Mouse (Mus musculus) granulocyte monocyte progenitor cell, adult 5-6 weeks (primary cell): Measurements from ENCODE around the gene Zfp36. TPM values are rescaled to one million over a fixed set of nuclear protein-coding genes. Genes with fewer than 3 reads are reported as not detected.

ENCODE experiments used
- ATAC-seq: replicated peaks from 2 replicates; pipeline ENCODE4 v1.8.0; 2016; ENCODE audit warnings: mild to moderate bottlenecking, moderate TSS enrichment, inconsistent platforms; ENCODE audit not compliant: poor library complexity, severe bottlenecking
- total RNA-seq, 2 experiments: library from RNA; stranded (forward) in 1 of 2; stranded (reverse) in 1 of 2; fragments of 200-712, 200-1000 nt in 1 of 2; fragments of >200 nt in 1 of 2; fragmentation: Nextera tagmentation in 1 of 2; gene quantifications; 2 replicates each; pipeline ENCODE4 v1.2.3; 2014 to 2017

The Zfp36 gene
- total RNA-seq, 2 experiments from 2014 or later, result 37.1 to 41.3 TPM

DNA sequence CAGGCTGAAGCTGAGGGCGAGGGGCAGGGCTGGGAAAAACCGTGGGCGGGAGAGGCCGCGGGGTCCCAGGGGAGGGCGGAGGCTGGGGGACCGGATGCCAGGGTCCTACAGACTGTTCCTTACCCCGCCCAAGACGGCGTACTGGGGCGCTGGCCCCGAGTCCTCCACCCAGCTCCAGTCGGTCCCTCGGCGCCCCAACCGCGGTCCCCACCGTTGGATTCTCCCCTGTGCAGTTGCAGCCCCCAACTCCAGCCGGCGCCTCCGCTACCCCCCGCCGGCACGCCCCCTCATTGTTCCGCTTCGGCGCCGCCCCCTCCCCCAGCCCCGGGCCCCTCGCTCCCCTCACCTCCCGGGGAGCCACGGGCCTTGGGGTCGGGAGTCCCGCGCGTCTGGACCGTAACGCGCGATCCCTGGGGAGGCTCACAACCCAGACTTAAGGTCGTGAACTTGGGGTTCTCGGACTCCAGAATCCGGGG lies 8.5 kb downstream of the Zfp36 start:
- no peak for ATAC-seq

DNA sequence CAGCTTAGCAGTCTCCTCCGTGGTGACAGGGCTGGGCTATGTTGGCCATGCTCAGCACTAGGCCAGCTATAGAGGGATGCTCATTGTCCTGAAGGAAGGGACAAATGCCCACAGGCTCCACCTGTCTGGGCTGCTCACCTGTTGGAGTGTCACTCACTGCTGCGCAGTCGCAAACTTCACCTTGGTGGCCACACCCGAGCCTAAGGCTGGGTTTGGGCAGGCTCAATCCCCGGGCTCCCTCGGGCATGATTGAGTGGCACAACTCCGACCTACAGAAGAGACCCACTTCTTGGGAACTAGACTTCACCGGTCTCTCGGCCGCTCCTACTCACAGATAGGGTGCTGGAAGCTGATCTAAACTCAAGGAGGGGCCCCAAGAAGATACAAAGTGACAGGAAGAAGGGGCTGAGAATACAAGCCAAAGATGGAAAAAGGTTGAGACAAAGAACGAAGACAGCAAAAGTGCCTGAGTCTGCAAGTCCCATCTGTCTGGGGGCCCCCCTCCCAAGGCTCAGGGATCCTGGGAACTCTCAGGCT lies 9.0 kb downstream of the Zfp36 start:
- no peak for ATAC-seq

DNA sequence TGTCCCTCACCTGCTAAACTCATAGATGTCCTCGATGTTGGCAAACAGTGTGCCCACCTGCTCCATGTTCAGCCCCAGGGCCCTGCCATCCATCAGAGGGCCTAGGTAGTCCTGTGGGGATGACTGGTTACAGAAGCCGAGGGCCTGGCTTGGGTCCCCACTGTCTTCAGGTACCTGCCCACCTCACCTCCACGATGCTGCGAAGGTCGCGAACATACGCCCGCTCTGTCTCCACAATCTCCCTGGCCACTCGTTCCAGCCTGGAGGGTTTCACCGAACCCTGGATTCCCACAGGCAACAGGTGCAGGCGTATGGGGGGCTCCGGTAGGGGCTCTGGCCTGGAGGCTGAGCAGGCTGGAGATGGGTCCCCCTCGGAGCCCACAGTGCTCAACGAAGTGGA lies 10.0 kb downstream of the Zfp36 start:
- ATAC-seq, result no peak

DNA sequence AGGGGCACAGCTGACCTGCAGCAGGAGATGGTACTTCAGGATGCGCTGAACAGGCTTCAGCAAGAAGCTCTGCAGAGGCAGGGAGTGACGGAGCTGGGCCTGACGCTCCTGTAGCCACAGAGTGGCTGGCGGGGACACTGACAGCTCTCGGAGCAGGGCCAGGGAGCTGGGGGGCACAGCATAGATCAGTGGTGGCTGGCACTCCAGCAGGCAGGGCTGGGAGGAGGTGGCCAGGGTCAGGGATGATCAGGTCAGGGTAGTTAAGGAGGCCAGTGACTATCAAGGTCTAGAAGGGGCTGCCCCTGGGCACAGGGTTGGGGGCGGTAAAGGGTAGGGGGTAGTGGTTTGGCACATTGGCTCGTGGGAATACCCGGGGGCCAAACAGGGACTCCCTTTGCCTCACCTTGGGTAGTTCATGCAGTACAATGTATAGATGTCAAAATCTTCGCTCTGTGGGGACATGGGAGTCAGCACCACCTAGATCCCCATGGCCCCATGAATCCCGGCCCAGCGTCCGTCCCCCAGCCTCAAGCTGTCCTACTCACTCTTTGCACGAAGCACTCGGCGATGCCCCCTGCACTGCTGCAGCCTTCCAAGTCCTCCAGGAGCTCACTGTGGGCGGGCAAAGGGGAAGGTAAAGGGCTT lies 11.7 kb downstream of the Zfp36 start:
- ATAC-seq, result no peak

DNA sequence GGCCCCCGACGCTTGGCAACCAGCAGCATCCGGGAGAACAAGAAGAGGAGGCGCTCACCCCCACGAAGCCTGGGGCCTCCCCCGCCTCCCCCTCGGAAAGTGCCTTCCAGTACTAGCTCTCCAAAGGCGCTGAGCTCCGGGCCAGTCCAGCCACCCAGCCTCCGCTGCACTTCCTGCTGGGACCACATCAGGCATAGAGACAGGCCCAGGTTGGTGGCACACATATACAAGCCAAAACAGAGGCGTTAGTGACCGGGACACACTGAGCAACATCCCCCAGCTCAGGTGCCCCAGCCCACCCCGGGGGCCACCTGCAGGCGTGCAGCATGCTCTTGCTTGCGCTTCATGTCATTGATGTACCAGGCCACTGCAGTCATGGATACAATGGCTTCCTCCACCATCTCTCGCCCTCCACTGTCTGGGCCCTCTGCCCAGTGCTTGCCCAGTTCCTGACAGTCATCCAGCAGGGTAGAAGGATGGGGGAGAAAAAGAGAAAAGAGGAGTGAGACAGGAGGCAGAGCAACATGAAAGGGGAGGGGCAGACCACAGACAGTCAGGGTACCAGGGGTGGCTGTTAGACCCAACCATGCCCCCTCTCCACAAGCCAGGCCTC lies 12.3 kb downstream of the Zfp36 start:
- no peak for ATAC-seq

DNA sequence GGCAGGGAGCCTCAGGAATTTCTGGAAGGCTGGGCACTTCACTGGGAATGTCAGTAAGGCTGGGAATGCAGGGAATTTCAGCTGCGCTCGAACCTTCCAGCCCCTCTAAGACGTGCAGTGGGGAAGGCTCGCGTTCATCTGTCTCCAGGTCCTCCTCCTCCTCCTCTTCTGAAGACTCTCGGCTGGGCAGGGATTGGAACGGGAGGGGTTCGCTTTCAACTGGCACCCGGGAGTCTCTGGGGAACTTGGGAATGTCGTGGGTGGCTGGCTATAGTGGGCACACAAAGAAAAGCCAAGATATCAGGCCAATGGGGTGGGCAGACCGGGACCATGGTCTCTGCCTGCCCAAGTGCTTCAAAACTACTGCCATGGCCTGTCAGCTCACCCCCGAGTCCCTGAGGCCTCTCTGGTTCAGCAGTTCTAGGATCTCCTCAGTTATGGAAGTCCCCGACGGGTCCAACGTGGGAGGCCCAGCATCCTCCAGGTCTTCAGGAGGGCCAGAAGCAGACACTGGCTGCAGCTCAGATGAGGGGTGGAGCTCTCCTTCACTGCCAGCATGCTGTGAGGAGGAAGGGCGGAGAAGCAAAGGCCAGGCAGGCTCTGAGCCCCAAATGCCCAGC lies 17.5 kb downstream of the Zfp36 start:
- ATAC-seq, result no peak

DNA sequence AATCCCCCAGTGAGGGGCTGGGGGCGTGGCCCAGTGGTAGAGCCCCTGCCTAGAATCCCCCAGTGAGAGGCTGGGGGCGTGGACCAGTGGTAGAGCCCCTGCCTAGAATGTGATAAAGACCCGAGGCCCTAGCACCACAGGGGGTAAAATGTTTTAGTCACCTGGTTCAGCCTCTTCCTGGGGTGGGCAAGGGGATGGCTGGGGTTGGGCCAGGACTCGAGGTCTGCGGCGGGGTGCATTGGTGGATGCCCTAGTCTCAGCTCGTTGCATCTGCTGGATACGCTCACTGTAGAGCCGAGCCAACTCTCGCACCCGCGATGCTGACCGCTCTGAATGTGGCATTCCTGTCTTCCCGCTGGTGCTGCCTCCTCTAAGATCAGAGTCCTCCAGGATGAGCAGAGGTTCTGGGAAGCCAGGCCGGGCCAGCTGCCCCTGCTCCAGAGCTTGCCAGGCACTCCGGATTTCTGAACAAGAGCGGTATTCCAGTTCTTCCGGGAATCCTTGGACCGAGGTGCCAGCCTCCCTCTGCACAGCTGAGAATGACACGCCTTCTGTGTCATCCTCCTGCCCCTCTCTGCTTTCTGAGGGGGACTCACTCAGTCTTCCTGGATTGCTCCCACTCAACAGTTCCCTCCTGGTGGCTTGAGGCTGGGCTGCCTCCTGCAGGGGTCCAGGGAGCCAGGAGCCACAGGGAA lies 18.3 kb downstream of the Zfp36 start:
- no peak for ATAC-seq

DNA sequence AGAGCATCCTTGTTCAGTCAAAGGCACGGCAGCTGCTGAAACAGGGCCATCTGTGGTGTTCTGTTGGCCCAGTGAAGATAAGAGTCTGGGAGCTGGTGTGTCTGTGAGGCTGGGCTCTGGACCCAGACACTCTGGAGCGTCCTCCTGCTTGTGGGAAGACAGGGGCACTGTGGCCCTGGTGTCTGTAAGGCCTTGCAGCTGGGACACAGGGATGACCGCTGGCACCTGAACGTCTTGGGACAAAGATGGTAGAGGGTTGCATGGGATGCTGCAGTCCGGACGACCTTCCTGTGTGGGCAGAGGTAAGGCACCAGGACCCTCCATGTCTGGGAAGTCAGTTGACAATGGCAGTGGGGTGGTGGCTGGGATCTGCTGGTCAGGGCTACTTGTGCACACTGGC lies 19.8 kb downstream of the Zfp36 start:
- no peak for ATAC-seq

DNA sequence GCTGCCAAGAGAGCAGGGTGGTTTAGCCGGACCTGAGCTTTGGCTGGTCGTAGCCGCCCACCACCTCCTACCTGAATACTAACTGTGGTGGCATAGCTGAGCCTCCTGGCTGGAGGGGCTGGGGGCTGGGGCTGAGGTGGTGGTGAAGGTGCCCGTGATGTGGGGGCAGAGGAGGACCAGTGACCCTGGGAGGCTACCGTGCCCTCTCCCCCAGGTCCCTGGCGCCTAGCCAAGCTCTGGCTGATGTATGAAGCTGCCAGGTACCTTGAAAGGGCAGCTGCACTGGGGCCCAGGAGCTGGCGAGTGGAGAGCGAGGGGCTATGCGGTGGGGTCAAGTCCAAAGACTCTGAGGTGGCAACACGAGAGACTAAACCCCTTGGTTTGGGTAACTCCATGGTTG lies 20.2 kb downstream of the Zfp36 start:
- no peak for ATAC-seq

DNA sequence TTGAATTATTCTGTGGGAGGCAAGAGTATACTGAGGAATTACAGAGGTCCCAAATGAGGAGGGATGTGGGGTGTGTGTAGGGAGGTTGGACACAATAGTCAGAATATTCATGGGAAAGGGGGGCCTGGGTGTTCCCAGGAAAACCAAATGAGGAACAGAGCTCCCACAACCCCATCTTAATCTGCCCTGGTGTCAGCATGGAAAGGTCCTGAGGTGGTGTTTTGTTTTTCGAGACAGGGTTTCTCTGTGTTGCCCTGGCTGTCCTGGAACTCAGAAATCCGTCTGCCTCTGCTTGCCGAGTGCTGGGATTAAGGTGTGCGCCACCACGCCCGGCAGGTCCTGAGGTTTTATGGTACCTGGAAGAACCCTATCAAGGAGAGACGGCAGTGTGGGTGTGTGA lies 21.6 kb downstream of the Zfp36 start:
- no peak for ATAC-seq

DNA sequence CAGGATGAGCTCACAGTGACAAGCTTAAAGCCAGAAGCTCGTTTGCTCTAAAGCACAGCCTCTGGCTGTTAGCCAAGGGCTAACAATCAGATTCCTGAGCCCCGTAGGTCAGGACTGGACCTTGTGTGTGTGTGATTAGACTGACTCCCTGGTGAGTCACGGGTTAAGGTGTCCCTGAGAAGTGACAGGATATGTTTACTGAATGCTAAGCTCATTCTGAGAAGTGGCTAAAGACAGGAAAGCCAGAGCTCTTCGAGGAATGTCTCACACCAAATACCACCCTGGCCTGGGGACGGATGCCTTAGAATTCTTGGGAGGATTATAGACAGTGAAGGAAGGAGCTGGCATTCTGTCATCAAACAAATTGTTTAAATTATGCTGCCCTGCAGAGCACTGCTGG lies 22.1 kb downstream of the Zfp36 start:
- ATAC-seq, result no peak

DNA sequence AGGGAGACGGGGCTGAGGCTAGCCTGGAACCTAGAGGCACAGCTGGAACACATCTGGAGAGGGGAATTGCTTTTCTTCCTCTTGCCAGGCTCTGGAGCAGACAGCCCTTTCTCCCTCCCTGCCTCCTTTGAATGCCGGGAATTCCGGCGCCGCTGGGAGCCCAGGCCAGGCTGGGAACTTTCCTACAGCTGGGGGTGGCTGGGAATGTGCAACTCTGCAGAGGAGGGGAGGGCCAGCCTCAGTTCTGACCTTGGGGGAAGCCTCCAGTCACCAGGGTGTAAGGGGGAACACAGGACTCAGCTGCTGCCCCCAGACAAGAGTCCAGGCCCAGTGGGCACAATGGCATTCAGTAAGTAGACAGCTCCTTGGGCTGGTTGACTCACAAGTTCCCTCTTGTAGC lies 23.1 kb downstream of the Zfp36 start:
- ATAC-seq, result no peak

DNA sequence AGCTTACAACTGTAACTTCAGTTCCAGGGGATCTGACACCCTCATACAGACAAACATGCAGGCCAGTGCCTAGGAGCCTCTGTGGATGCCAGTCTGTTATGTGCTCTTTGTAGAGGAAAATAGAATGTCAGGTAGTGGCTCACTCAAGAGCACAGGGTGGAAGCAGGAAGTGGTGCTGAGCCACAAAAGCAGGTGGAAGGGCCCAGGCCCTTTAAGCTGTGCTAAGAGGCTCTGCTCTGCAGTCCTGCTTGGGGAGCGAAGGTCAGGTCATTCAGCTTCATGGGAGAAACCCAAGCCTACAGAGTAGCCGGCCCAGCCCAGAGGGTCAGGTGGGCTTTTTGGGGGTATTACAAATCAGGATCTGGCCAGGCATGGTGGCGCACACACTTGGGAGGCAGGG lies 24.8 kb downstream of the Zfp36 start:
- no peak for ATAC-seq

DNA sequence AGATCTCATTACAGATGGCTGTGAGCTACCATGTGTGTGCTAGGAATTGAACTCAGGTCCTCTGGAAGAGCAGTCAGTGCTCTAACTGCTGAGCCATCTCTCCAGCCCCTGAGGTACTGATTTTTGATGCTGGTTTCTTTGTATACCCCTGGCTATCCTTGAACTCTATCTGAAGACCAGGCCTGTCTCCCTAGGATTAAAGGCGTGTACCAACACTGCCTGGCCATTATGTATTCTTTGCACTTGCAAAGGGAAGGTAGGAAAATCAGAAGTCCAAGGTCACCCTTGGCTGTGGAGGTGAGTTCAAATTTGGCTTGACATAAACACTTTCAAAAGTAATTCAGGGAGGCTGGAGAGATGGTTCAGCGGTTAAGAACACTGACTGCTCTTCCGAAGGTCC lies 25.5 kb downstream of the Zfp36 start:
- no peak for ATAC-seq

DNA sequence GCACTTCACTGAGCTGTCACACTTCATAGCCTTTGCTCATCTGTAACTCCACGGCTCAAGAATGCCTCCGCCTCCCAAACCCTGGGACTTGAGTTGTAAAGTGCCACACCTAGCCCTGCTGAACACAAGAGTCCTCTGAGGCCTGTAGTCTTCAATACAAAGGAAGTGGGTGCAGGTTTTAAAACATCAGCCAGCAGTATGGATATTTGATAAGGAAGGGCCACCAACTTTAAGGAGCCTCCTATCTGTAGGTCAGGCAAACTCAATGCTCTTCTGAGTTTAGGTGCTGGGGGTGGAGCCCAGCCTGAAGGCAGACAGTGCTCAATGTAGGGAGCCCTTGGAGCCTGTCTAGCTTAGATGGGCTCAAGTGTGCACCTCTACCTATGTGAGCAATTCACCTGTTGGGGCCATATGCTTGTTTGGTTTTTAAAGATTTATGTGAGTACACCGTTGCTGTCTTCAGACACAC lies 25.9 kb downstream of the Zfp36 start:
- no peak for ATAC-seq

DNA sequence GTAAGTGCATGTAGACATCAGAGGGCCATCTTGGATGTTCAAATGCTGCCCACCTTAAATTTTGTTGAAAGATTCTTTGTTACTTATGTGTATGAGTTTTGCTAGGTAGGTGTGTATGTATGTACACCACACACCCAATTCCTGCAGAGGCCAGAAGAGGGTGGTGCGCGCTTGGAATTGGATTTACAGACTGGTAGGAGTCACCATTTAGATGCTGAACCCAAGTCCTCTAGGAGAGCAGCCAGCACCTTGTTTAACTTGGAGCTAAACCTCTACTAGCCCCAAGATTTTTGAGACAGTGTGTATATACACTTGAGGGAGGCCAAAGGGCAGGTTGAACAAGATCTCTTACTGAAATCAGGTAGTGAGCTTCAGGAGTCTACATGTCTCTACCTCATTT lies 26.8 kb downstream of the Zfp36 start:
- no peak for ATAC-seq

DNA sequence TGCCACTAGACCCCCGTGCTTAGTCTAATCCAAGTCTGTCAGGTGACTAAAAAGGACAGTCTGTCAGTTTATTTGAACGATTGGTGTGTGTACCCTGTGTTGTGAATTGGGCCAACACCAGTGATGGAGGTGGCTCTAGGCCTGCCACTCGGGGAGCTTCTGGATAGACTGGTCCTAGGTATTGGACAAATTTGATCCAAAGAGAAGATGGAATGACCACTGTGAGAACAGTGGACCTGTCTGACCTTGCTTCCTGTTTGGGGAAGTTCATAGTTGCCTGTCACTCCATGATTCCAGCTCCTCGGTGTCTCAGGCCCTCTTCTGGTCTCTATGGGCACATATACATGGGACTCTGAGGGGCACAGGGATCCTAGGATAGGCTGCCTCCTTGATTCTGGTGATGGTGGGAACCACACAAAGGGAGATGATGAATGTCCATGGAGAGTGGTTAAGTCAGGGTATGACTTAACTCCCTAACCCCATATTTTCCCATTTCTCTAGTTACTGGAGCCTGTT lies 28.3 kb downstream of the Zfp36 start:
- ATAC-seq, result 0 out of 2 replicates have a peak, but pooled peaks have one; percentile 11

DNA sequence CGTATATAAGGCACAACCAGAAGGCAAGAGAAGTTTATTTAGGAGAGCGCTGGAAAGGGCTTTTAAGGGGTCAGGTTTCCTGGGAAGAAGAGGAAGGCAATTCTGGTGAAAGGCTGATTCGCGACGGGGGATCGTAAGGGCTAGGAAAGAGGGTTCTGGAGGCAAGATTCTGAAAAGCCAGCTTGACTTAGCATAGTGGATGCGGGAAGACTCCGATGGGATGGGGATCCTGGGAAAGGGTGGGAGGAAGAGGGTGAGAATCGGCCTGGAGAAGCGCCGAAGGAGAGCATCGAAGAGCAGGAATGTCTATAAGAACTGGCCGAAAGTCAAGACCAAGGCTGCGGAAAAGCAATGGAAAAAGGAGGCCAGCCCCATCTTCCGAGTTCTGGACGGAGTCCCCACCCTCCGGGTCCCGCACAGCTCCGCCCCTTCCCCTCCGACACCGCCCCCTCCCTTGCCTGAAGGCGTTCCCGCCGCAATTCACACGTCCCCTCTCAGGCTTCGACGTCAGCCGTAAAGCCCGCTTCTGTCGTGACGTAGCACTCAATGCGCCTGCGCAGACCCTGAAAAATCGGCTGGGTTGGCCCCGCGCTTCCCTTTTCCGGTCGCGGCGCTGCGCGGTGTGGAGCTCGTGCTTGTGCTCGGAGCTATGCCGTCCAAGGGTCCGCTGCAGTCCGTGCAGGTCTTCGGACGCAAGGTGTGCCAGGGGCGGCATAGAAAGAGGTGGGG lies 29.7 kb downstream of the Zfp36 start, which contains the start of gene Rps16:
Gene Rps16, plus strand, starts transcription at position 498 of the 729 bp plus-strand sequence.
- ATAC-seq, result peak; percentile 94

DNA sequence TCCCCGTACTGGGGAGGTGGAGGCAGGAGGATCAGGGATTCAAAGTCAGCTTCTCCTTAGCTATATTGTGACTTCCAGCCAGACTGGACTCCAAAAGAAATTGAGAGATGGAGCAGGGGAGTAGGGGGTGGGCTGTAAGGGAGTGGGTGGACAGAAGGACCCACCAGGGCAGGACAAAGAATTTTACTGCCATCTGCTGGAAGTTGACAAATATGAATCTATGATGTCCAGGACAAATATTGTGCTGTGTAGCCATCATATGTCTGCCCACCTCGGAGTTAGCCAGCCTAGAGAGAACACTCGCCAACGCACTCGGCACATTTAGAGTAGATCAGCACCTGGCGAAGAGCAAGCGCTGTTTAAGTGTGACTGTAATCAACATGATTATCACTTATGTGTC lies 31.5 kb downstream of the Zfp36 start:
- no peak for ATAC-seq

DNA sequence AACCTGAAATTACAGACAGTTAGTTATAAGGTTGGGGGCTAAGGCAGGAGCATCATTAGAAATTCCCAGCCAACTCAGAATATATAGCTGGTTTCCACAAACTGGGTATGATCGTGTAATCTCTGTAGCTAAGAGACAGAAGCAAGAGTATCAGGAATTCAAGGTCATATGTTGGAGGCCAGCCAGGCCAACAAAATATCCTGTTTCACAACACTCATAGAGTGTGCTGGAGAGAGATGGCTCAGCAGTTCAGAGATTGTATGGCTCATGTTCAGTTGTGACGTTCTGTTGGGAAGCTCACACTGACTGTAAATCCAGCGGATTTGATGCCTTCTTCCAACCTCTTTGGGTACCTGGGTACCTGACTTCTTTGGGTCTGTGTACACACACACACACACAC lies 32.3 kb downstream of the Zfp36 start:
- peak; percentile 46 for ATAC-seq
